Mouse (Mus musculus) brain, adult 2 months (tissue): Measurements from ENCODE around the gene Sh3rf1.
A peak's percentile ranks its signal among the peaks of the same experiment; 100 is the strongest.
"Not testable (repeated sequence)": the region's sequence is repeated elsewhere in the genome, so short reads cannot be mapped to it uniquely, and the experiment has no call there.

Experiments
- DNase-seq: peaks from one replicate; pipeline ENCODE4 v3.0.0; 2011; ENCODE audit warnings: low read depth, low spot score

Sh3rf1 gene

DNA sequence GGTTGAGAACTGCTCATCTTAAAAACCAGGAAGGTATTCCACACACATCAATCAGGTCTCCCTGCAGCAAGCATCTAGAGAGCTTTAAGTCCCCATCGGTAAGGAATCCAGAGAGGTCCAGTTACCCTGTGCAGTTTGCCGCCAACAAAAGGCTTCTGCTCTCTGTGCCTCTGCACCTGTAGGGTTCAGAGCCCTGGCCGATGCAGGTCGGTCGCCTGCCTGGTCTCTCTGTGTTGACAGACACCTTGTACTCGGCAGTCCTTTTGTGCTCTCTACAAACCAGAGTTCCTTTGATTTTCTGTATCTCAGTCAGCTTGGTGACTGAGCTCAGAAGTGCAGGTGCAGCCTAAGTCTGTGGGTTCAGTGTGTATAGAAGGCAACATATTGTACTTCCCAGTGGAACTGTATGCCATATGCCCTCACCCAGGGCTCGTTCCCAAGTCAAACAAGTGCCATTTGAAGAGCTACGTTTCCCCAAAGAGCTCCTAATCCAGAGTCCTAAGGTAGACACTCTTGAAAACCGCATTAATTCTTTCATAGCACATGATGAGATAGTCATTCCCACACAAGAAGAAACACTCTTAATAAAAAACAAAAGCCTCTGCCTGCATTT lies 138.7 kb downstream of the Sh3rf1 start:
- no peak for DNase-seq

GRCm38 (mm10) chr8:61373303-61373702 lies 149.6 kb downstream of the Sh3rf1 start:
- DNase-seq: peak; percentile 59

DNA sequence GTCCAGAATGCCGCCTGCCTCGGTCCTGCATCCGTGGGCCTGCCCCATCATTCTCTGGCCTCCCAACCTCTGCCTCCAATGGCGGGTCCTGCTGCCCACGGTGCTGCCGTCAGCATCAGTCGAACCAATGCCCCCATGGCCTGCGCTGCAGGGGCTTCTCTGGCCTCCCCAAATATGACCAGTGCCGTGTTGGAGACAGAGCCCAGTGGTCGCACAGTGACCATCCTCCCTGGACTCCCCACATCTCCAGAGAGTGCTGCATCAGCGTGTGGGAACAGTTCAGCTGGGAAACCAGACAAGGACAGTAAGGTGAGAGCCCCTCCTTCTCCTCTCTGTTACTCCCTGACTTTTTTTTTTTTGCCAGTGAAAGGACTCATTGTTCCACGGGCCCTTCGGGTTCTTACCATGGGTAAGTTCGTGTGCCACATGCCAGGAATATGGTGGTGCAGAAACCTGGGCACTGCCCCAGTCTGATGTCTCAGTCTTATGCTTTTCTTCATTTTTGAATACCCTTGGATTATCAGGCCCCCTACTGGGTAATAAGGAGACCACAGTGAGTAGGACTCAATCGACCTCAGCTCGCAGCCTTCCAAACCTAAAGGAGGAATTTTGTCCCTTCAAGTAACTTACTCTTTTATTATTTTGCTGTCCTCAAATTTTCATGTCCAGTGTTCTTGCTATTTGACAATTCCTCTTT lies 150.5 kb downstream of the Sh3rf1 start:
- DNase-seq: no peak

DNA sequence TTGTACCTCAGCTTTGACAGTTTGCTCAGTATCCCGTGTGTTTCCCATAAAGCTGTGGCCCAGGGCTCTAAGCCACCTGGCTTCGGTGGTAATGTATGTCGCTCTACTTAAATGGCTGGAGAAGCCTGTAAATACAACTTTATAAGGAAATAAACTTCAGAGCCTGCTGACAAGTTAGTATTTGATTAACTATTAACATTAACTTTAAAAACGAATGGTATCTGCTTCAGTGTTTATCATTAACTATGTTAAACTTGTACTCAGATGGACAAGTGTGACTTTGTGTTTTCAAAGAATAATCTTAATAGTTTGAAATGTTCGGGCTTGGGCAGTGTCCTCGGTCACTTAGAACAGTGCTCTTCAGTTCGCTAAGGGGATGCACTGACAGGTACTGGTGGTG lies 151.5 kb downstream of the Sh3rf1 start:
- DNase-seq: no peak

GRCm38 (mm10) chr8:61378847-61379698 lies 155.4 kb downstream of the Sh3rf1 start:
- peak; percentile 48 for DNase-seq

DNA sequence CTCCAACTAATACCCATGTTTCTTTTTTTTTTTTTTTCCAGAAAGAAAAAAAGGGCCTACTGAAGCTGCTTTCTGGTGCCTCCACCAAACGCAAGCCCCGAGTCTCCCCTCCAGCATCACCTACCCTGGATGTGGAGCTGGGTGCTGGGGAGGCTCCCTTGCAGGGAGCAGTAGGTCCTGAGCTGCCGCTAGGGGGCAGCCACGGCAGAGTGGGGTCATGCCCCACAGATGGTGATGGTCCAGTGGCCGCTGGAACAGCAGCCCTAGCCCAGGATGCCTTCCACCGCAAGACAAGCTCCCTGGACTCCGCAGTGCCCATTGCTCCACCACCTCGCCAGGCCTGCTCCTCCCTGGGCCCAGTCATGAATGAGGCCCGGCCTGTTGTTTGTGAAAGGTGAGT lies 160.9 kb downstream of the Sh3rf1 start:
- DNase-seq: no peak

DNA sequence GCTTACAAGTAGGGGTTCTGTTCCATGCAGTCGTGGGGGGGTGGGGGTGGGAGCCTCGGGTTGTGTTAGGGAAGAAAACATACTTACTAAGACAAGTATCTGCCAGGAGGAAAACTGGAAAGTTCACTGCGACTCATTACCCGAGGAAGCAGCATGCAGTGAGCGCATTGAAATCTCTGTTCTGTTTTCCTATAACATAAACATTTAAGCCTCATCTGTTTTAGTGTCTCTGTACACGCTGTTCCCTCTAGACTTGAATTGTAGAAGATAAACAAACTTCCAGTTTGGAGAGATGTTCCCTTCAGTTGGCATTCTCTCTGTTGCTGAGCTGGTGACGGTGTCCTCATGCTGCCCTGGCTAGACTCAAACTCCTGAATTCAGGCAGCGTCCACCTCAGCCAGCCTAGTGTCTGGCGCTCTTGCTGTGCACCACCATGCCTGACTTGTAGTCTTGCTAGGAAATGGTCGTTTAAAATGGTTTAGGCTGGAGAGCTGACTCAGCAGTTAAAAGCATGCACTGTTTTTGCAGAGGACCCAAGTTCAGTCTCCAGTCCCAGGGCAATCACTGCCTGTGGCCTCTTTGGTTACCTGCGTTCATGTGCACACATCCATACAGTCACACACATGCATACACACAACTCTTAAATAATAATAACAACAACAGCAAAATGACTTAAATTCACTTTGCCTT lies 162.0 kb downstream of the Sh3rf1 start:
- no peak for DNase-seq

GRCm38 (mm10) chr8:61386645-61387044 lies 163.0 kb downstream of the Sh3rf1 start:
- peak; percentile 71 for DNase-seq

DNA sequence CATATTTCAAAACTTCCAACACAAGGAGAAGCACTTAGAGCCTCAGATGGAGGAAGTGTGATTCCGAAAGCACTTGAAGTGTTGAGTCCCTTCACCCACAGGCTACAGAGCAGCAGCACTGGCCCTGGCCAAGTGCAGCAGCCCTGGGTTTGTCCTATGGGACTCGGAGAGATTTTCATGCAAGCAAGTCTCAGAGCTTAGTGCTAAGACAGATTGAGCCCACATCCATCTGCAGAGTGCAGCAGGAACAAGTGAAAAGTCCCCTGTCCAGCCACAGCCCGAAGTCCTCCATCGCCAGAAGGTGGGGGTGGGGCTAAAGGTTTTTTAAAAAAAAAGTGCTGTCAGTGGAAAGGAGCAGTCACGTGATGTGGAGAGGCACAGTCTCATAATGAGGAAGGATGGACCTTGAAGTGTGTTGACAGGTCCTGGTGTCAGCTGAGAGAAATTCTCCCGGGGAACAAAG lies 163.9 kb downstream of the Sh3rf1 start:
- no peak for DNase-seq

DNA sequence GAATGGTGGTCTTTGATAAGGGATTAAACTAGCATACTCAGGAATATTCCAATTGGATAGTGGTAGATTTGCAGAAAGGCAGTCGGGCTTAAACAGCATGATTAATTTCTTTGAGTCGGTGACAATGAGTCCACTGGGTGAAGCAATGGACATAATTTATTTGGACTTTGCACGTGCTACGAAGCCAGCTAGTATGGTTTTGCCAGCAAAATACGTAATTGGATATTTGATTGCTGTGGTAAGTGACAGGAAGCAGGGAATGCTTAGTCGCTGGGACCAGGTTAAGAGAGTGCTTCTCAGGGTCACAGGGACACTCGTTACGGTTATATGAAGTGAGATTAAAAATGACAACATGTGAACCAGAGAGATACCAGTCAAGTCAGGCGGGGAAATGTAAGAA lies 164.7 kb downstream of the Sh3rf1 start:
- DNase-seq: no peak

DNA sequence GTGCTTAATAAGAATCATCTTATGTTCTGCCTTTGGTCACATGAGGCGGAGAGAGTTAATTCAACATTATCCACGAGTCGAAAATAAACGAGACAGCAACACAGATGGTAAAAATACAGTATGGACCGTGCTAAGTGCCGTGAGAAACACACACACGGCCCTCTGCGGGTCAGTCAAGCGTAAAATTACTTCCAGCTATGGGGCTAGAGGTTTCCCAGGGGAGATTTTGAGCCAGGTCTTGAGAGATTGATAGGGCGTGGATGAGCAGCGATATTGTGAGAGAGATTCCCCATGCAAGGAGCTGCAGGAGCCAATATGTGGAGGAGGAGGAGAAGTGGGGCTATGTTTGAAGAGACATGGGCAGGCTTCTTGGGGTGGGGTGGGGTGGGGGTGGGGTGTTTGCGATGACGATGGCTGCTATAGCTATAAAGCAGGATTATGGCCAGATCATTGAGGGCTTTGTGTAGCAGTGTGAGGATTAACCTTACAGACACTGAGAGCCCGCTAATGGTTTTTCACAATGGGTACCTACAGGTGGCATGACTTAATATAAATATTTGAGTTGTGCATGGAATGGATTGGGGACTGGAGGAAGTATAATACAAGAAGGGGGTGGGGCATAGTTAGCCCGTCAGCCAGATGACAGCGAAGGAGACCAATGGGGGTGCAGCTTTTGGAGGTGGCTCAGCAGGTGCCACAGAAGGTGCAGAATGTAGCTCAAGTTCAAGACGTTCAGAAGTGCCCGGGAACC lies 166.8 kb downstream of the Sh3rf1 start:
- DNase-seq: no peak

DNA sequence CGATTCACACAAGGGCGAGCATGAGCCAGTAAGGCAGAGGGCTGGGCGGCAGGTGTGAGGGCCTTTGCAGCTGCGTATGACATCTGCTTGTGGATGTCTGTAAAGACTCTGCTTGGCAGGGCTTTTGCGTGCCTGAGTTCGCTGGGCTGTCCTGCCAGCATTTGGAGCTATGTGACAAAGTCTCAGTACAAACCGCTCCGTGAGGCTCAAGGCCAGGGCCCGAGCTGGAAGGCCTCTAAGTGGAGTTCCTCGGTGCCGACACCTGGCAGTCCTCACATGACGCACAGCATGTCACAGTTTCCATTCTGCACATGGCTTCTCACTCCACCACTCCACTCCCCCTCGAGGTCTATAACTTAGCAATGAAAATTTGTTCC lies 167.4 kb downstream of the Sh3rf1 start:
- DNase-seq: no peak

GRCm38 (mm10) chr8:61397139-61397538 lies 173.5 kb downstream of the Sh3rf1 start:
- no peak for DNase-seq

GRCm38 (mm10) chr8:61397755-61398154 lies 174.1 kb downstream of the Sh3rf1 start:
- DNase-seq: no peak

GRCm38 (mm10) chr8:61402861-61403260 lies 179.2 kb downstream of the Sh3rf1 start:
- DNase-seq: no peak

DNA sequence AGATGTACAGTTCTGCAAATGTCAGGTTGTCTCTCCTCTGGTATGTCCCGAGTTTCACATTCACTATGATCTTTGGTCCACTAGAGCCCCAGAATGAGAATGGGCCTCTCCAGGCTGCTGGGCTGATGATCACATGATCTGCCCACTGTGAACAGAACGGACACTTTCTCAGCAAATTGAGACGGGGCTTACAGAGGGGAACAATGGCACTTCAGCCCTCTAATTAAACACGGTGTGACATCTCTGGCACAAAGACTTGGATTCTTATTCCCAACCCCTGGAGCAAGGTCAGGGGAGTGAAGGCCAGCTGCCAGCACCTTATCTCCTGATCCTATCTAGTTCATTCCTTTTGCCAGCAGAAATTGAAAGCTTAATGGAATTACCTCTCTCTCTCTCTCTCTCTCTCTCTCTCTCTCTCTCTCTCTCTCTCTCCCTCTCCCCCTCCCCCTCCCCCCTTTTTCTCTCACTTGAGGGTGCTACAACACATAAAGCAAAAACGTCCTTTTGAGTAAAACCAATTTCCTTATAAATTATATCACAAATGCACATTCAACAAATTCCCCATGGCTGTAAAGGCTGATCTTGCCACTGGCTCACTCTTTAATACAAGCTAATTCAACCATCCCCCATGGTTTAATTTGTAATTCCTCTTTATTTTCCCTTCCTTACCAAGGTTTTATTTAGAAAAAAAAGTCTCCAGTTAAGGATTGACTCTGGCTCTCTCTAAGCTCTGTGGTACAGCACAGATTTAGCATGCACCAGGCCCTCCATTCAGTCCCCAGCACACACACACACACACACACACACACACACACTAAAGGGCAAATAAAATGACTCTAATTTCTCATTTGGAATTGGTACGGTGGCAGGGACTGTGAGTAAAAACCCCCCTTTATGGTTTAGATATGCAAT lies 179.8 kb downstream of the Sh3rf1 start:
- DNase-seq: no peak

DNA sequence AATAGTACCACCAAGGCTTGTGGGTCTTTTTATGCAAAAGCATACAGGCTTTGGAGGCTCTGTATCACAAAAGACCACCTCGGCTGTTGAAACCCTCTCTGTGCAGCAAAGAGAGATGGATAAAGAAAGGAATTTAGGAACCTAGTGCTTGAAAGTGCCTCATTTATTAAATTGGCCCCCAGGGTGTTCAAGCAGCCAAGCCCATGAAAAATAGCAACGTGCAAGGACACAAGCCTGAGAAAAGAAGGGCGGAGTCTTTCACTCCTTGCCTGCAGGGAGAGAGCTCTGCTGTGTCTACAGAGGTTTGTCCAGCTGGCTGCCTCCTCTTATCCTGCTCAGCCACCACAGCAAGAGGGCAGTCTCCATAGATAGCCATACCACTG lies 180.5 kb downstream of the Sh3rf1 start:
- no peak for DNase-seq

DNA sequence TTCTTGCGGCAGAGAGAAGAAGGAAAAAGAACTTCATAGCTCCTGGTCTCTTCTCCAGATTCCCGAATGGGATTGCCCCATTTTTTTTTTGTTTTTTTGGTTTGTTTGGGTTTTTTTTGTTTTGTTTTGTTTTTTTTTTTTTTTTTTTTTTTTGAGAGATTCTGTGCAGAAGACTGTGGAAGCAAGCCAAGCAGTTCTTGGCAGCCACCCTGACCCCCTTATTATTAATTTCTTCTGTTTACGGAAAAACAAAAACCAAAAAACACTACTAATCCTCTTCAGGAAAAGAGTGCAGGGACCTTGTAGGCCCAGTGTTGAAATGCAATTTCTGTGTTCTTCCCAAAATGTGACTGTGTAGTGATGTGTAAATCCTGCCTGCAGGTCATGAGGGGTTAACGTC lies 185.4 kb downstream of the Sh3rf1 start:
- DNase-seq: no peak

DNA sequence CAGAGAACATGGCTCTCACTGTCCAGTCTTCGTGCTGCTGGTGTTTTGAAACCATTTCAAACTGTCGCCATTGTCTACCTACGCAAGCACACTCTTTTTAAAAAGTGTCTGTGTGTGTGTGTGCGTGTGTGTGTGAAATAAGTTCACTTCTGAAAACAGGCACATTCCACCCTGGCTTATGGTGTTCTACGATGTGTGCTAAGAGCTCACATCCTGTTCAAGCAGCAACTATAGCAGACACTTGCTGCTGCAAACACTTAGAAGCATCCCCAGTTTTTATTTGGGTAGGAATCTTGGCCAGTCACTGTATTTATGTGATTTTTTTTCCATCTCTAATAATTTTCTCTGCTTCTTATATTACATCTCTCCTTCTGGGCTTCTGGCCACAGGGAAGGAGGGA lies 186.0 kb downstream of the Sh3rf1 start:
- DNase-seq: not testable (repeated sequence)

GRCm38 (mm10) chr8:61419521-61419920 lies 195.8 kb downstream of the Sh3rf1 start:
- DNase-seq: no peak
